24 mouse cellular contexts compared by ENCODE assay signal in genomic region chr10:93364108-93364793, GRCm38 (mm10). TPM values are rescaled to one million over a fixed set of nuclear protein-coding genes. Genes with fewer than 3 reads are reported as not detected.
DNase-seq lines count a peak whose midpoint lies in the region; ATAC-seq and TF ChIP-seq lines count a peak whose summit lies in the region.
"Had no signal": no experiment of that assay in that cellular context is flagged by ENCODE, and none has a peak within 500 bp of the region (broad histone marks: within the 10 kb centered on the region; RNA-seq: fewer than 3 reads in every experiment).

No protein-coding gene starts in this region.

- H3K36me3 ChIP-seq in forebrain, embryonic 13.5 days (ENCODE audit: poor library complexity, severe bottlenecking), result no peaks in the 10 kb centered on the region
- H3K36me3 ChIP-seq in forebrain, embryonic 12.5 days (replicated peaks), result no peaks in the 10 kb centered on the region
- no peaks in the 10 kb centered on the region for H3K36me3 ChIP-seq in lung, embryonic 16.5 days (ENCODE audit: control insufficient read depth, insufficient read depth, low read length)
- H3K36me3 ChIP-seq: heart, embryonic 15.5 days; hindbrain, embryonic 12.5 days; limb, embryonic 12.5 days; liver, embryonic 12.5 days; stomach, embryonic 15.5 days had no signal

- no peak for TF ChIP-seq POLR2A in bone marrow macrophage, adult 2 months (IDR thresholded peaks at IDR 0.05; ENCODE audit: borderline replicate concordance, low read depth, low read length)

- no peak overlapping the region for H3K4me2 ChIP-seq in forebrain, embryonic 13.5 days
- no peak overlapping the region for H3K4me2 ChIP-seq in forebrain, embryonic 12.5 days
- H3K4me2 ChIP-seq in lung, embryonic 16.5 days (ENCODE audit: low read depth, low read length), result no peak overlapping the region
- H3K4me2 ChIP-seq: heart, embryonic 15.5 days; hindbrain, embryonic 12.5 days; limb, embryonic 12.5 days; liver, embryonic 12.5 days; lung, embryonic 14.5 days; stomach, embryonic 15.5 days had no signal

- no peak for TF ChIP-seq CTCF in bone marrow macrophage, adult 2 months (IDR thresholded peaks at IDR 0.05; ENCODE audit: low read depth, low read length)

- H3K27me3 ChIP-seq in forebrain, embryonic 13.5 days, result no peaks in the 10 kb centered on the region
- H3K27me3 ChIP-seq in forebrain, embryonic 12.5 days, result no peaks in the 10 kb centered on the region
- no peaks in the 10 kb centered on the region for H3K27me3 ChIP-seq in lung, embryonic 16.5 days (ENCODE audit: control insufficient read depth, insufficient read depth, low read depth, low read length)
- H3K27me3 ChIP-seq: heart, embryonic 15.5 days; hindbrain, embryonic 12.5 days; limb, embryonic 12.5 days; liver, embryonic 12.5 days; stomach, embryonic 15.5 days had no signal

- no peak overlapping the region for H3K9ac ChIP-seq in forebrain, embryonic 13.5 days
- no peak overlapping the region for H3K9ac ChIP-seq in forebrain, embryonic 12.5 days
- no peak overlapping the region for H3K9ac ChIP-seq in lung, embryonic 16.5 days (ENCODE audit: low read length)
- H3K9ac ChIP-seq: heart, embryonic 15.5 days; hindbrain, embryonic 12.5 days; limb, embryonic 12.5 days; liver, embryonic 12.5 days; lung, embryonic 14.5 days; stomach, embryonic 15.5 days had no signal

- H3K9me3 ChIP-seq in forebrain, embryonic 13.5 days (replicated peaks), result no peaks in the 10 kb centered on the region
- H3K9me3 ChIP-seq in forebrain, embryonic 12.5 days, result no peaks in the 10 kb centered on the region
- H3K9me3 ChIP-seq in lung, embryonic 16.5 days (ENCODE audit: control insufficient read depth, low read length), result no peaks in the 10 kb centered on the region
- H3K9me3 ChIP-seq: heart, embryonic 15.5 days; hindbrain, embryonic 12.5 days; limb, embryonic 12.5 days; liver, embryonic 12.5 days; megakaryocyte, embryonic 14.5 days; stomach, embryonic 15.5 days had no signal

- peak overlapping the region; percentile 44; the same call in 1 of the 2 replicates for H3K27ac ChIP-seq in forebrain, embryonic 13.5 days
- no peak overlapping the region for H3K27ac ChIP-seq in forebrain, embryonic 12.5 days
- H3K27ac ChIP-seq in lung, embryonic 16.5 days (ENCODE audit: low read length), result peak overlapping the region; percentile 24; the same call in 1 of the 2 replicates
- H3K27ac ChIP-seq in bone marrow macrophage, adult 2 months (ENCODE audit: insufficient read depth, low read depth, low read length), result peak overlapping the region; percentile 11; the same call in 1 of the 2 replicates
- H3K27ac ChIP-seq: heart, embryonic 15.5 days; hindbrain, embryonic 12.5 days; limb, embryonic 12.5 days; liver, embryonic 12.5 days; stomach, embryonic 15.5 days had no signal

- H3K4me1 ChIP-seq in forebrain, embryonic 13.5 days, result 0 out of 2 replicates have a peak, but pooled peaks cover 8% of the 10 kb centered on the region
- H3K4me1 ChIP-seq in forebrain, embryonic 12.5 days, result peaks cover 6% of the 10 kb centered on the region; the same call in 1 of the 2 replicates
- no peaks in the 10 kb centered on the region; the same call in 1 of the 2 replicates for H3K4me1 ChIP-seq in lung, embryonic 16.5 days (replicated peaks; ENCODE audit: control insufficient read depth, insufficient read depth, low read length)
- H3K4me1 ChIP-seq in bone marrow macrophage, adult 2 months (ENCODE audit: control insufficient read depth, insufficient read depth, low read length), result peaks cover 16% of the 10 kb centered on the region
- H3K4me1 ChIP-seq: heart, embryonic 15.5 days; hindbrain, embryonic 12.5 days; limb, embryonic 12.5 days; liver, embryonic 12.5 days; stomach, embryonic 15.5 days had no signal

- 56% methylated on average over 3 of the region's 3 CpGs for WGBS in forebrain, embryonic 13.5 days
- 50% methylated on average over 3 of the region's 3 CpGs for WGBS in forebrain, embryonic 12.5 days
- WGBS in lung, embryonic 16.5 days, result 78% methylated on average over 3 of the region's 3 CpGs

- H3K4me3 ChIP-seq in forebrain, embryonic 13.5 days, result no peak overlapping the region
- H3K4me3 ChIP-seq in forebrain, embryonic 12.5 days (replicated peaks), result no peak overlapping the region
- H3K4me3 ChIP-seq in lung, embryonic 16.5 days (ENCODE audit: low read length), result no peak overlapping the region
- H3K4me3 ChIP-seq in bone marrow macrophage, adult 2 months (ENCODE audit: insufficient read depth, low read length), result no peak overlapping the region
- H3K4me3 ChIP-seq: heart, embryonic 15.5 days; hindbrain, embryonic 12.5 days; limb, embryonic 12.5 days; liver, embryonic 12.5 days; megakaryocyte, embryonic 14.5 days; myocyte; stomach, embryonic 15.5 days had no signal

- DNase-seq in lung, adult 18-20 months, result no peak
- peak; percentile 25 for DNase-seq in induced T-regulatory cell, adult 2 months (ENCODE audit: low read depth)
- no peak for DNase-seq in urinary bladder, postnatal 36 days (ENCODE audit: low spot score in 2 of 2)
- DNase-seq in layer of hippocampus, adult 8-10 months (ENCODE audit: low spot score in 2 of 2), result no peak
- DNase-seq: adrenal gland, postnatal 25 days; cerebellum, adult 8-10 months; kidney, adult 9 months; kidney, postnatal 25 days; layer of hippocampus, adult 9-11 months; lung, embryonic 14.5 days; midbrain, embryonic 14.5 days; right cerebral cortex, postnatal 14 days; thymus, adult 18-20 months had no signal

- no peak for ATAC-seq in forebrain, embryonic 13.5 days
- no peak for ATAC-seq in forebrain, embryonic 12.5 days (ENCODE audit: low FRiP score)
- ATAC-seq in lung, embryonic 16.5 days (ENCODE audit: low read depth), result no peak
- ATAC-seq: liver, embryonic 12.5 days had no signal

RNA-seq across cellular contexts. Expression of gene Elk3, which starts 53.3 kb away (rescaled TPM):
- 7.2 and 8.2 TPM in 2 replicates for polyA plus RNA-seq in forebrain, embryonic 13.5 days (2015; fragmentation: Nextera tagmentation; extraction: Ambion mirVana)
- 11.5 and 12.6 TPM in 2 replicates for polyA plus RNA-seq in forebrain, embryonic 12.5 days (2016; fragmentation: Nextera tagmentation; extraction: Ambion mirVana)
- 44.9 and 48.0 TPM in 2 replicates for polyA plus RNA-seq in lung, embryonic 16.5 days (2015; fragmentation: Nextera tagmentation; extraction: Ambion mirVana)
- polyA plus RNA-seq in bone marrow macrophage, adult 2 months (2012; ENCODE audit: insufficient read depth, insufficient read length, missing spikeins), result 57.2 and 65.1 TPM in 2 replicates
- total RNA-seq in layer of hippocampus, adult 8-10 months (2022), result 10 to 100 TPM in 2 of 4 experiments, 1 to 10 TPM in 2; 7.5 to 18.4 (median 12.0) TPM
